Mouse (Mus musculus): ENCODE results near the gene Psmd9. TPM values are rescaled to one million over a fixed set of nuclear protein-coding genes. Genes with fewer than 3 reads are reported as not detected.

The Psmd9 gene
- polyA plus RNA-seq, 1 experiment from 2014 or later, result 78.7 TPM

- Histone ChIP-seq H3K27ac (ENCODE audit: low read depth, low read length) (peak overlapping the region; percentile 100), H3K4me1 (ENCODE audit: control insufficient read depth, insufficient read depth, low read length) (peaks cover 62% of the 10 kb centered on the region), H3K4me3 (ENCODE audit: low read depth, low read length) (peak overlapping the region; percentile 92), H3K36me3 (ENCODE audit: control insufficient read depth, insufficient read depth, low read length) (peaks cover 9% of the 10 kb centered on the region; the same call in 1 of the 2 replicates), H3K9ac (replicated peaks; ENCODE audit: low read depth, low read length) (peak overlapping the region; percentile 100), H3K27me3 (ENCODE audit: control insufficient read depth, insufficient read depth, low read length) (no peaks in the 10 kb centered on the region), H3K4me2 (ENCODE audit: low read depth, low read length) (peak overlapping the region; percentile 100), H3K9me3 (ENCODE audit: control insufficient read depth, low read length) (no peaks in the 10 kb centered on the region)
- WGBS, result 1% methylated on average over 30 of the region's 30 CpGs
- peak; percentile 4; the same call in 1 of the 2 replicates for ATAC-seq (ENCODE audit: low read depth)
Observed at GRCm38 (mm10) chr5:123135471-123136360, 33.5 kb upstream of the Psmd9 start.

DNA sequence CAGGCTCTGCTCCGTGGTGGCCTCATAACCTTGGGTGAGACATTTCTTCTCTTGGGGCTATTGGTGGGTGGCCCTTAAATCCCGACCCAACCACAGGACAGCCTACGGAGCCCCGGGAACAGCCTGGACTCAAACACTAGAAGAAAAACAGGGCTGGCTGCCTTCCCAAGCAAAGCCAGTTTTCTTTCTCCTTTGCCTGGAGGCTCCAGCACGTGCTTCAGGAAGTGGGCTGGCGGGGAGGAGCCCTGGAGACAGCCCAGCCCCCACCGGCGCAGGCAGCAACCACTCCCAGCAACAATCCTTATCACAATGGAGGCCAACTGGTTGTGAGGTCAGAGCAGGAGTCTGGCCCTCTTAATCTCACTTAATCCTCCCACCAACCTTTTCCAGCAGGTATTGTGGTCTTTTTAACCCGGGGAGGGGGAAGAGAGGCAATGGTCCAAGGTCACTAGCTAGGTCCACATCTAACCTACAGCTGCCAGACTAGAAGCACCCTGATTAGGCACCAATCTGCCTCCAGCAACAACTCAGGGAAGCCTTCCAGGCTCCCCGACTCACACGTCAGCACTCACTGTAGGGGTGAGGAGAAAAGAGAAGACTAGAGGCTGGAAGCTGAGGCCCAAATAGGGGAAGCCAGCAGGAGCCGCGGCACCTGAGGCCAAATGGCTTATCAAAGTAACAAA lies 32.7 kb upstream of the Psmd9 start:
- peak overlapping the region; percentile 100 for H3K27ac ChIP-seq (ENCODE audit: low read depth, low read length)
- peaks cover 8% of the 10 kb centered on the region; the same call in 1 of the 2 replicates for H3K36me3 ChIP-seq (ENCODE audit: control insufficient read depth, insufficient read depth, low read length)
- no peaks in the 10 kb centered on the region for H3K27me3 ChIP-seq (ENCODE audit: control insufficient read depth, insufficient read depth, low read length)
- H3K4me1 ChIP-seq (ENCODE audit: control insufficient read depth, insufficient read depth, low read length), result peaks cover 60% of the 10 kb centered on the region
- peak overlapping the region; percentile 92 for H3K4me3 ChIP-seq (ENCODE audit: low read depth, low read length)
- H3K9me3 ChIP-seq (ENCODE audit: control insufficient read depth, low read length), result no peaks in the 10 kb centered on the region
- no peak for ATAC-seq (ENCODE audit: low read depth)
- peak overlapping the region; percentile 100 for H3K4me2 ChIP-seq (ENCODE audit: low read depth, low read length)
- WGBS, result 0% methylated on average over 13 of the region's 13 CpGs
- peak overlapping the region; percentile 100 for H3K9ac ChIP-seq (replicated peaks; ENCODE audit: low read depth, low read length)

- H3K36me3 ChIP-seq (ENCODE audit: control insufficient read depth, insufficient read depth, low read length), result peaks cover 8% of the 10 kb centered on the region; the same call in 1 of the 2 replicates
- H3K9ac ChIP-seq (replicated peaks; ENCODE audit: low read depth, low read length), result peak overlapping the region; percentile 100
- peak overlapping the region; percentile 100 for H3K27ac ChIP-seq (ENCODE audit: low read depth, low read length)
- H3K9me3 ChIP-seq (ENCODE audit: control insufficient read depth, low read length), result no peaks in the 10 kb centered on the region
- H3K4me1 ChIP-seq (ENCODE audit: control insufficient read depth, insufficient read depth, low read length), result peaks cover 52% of the 10 kb centered on the region
- WGBS, result 1% methylated on average over 20 of the region's 20 CpGs
- no peak for ATAC-seq (ENCODE audit: low read depth)
- H3K27me3 ChIP-seq (ENCODE audit: control insufficient read depth, insufficient read depth, low read length), result no peaks in the 10 kb centered on the region
- peak overlapping the region; percentile 92 for H3K4me3 ChIP-seq (ENCODE audit: low read depth, low read length)
- H3K4me2 ChIP-seq (ENCODE audit: low read depth, low read length), result peak overlapping the region; percentile 100
Observed at GRCm38 (mm10) chr5:123137044-123137909, 31.9 kb upstream of the Psmd9 start.

- 0% methylated on average over 6 of the region's 6 CpGs for WGBS
- H3K27me3 ChIP-seq (ENCODE audit: control insufficient read depth, insufficient read depth, low read length), result no peaks in the 10 kb centered on the region
- peak overlapping the region; percentile 92 for H3K4me3 ChIP-seq (ENCODE audit: low read depth, low read length)
- peaks cover 8% of the 10 kb centered on the region; the same call in 1 of the 2 replicates for H3K36me3 ChIP-seq (ENCODE audit: control insufficient read depth, insufficient read depth, low read length)
- no peaks in the 10 kb centered on the region for H3K9me3 ChIP-seq (ENCODE audit: control insufficient read depth, low read length)
- H3K9ac ChIP-seq (replicated peaks; ENCODE audit: low read depth, low read length), result peak overlapping the region; percentile 100
- H3K4me1 ChIP-seq (ENCODE audit: control insufficient read depth, insufficient read depth, low read length), result peaks cover 46% of the 10 kb centered on the region
- peak overlapping the region; percentile 100 for H3K4me2 ChIP-seq (ENCODE audit: low read depth, low read length)
- ATAC-seq (ENCODE audit: low read depth), result no peak
- H3K27ac ChIP-seq (ENCODE audit: low read depth, low read length), result peak overlapping the region; percentile 100
Observed at GRCm38 (mm10) chr5:123137910-123138229, 31.3 kb upstream of the Psmd9 start.

DNA sequence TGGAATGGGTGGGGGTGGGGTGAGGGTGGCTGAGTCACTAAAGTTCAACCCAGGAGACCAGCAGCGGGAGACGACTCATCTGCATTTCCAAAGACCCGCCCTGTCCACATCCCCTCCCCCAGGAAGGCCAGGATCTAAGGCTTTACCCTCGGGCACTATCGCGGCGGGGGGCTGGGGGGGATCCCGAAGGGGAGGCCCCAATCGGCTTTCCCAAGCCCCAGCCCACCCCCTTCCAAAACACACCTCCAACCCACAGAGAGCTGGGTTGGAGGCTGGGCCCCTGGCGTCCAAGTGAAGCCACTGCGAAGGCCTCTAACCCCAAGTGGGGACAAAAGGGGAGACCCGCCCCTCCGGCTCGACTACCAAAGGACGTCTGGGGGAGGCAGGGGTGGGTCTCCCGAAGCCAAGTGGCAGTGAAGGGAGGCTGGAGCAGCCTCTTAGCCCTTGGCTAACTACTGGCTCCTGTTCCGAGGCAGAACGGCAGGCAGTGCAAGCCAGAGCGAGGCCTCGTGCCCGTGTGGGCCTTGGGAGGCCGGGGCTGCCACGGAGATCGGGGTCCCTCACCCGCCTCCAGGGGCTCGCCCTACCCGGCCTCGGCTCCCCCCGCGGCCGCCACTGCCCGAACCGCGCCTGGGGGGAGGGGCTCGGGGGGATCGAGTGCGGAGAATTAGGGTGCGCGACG lies 30.8 kb upstream of the Psmd9 start:
- Histone ChIP-seq H3K27me3 (ENCODE audit: control insufficient read depth, insufficient read depth, low read length) (no peaks in the 10 kb centered on the region), H3K4me2 (ENCODE audit: low read depth, low read length) (peak overlapping the region; percentile 100), H3K36me3 (ENCODE audit: control insufficient read depth, insufficient read depth, low read length) (peaks cover 4% of the 10 kb centered on the region; the same call in 1 of the 2 replicates), H3K4me1 (ENCODE audit: control insufficient read depth, insufficient read depth, low read length) (peaks cover 41% of the 10 kb centered on the region), H3K9me3 (ENCODE audit: control insufficient read depth, low read length) (no peaks in the 10 kb centered on the region), H3K27ac (ENCODE audit: low read depth, low read length) (peak overlapping the region; percentile 100), H3K9ac (replicated peaks; ENCODE audit: low read depth, low read length) (peak overlapping the region; percentile 100), H3K4me3 (ENCODE audit: low read depth, low read length) (peak overlapping the region; percentile 92)
- under 1% methylated on average over 27 of the region's 40 CpGs for WGBS
- ATAC-seq (ENCODE audit: low read depth), result peak; percentile 13

GRCm38 (mm10) chr5:123138953-123139721 lies 30.1 kb upstream of the Psmd9 start:
- Histone ChIP-seq H3K27me3 (ENCODE audit: control insufficient read depth, insufficient read depth, low read length) (no peaks in the 10 kb centered on the region), H3K4me2 (ENCODE audit: low read depth, low read length) (peak overlapping the region; percentile 100), H3K36me3 (ENCODE audit: control insufficient read depth, insufficient read depth, low read length) (peaks cover 4% of the 10 kb centered on the region; the same call in 1 of the 2 replicates), H3K27ac (ENCODE audit: low read depth, low read length) (peak overlapping the region; percentile 100), H3K4me1 (ENCODE audit: control insufficient read depth, insufficient read depth, low read length) (peaks cover 41% of the 10 kb centered on the region), H3K9ac (replicated peaks; ENCODE audit: low read depth, low read length) (peak overlapping the region; percentile 100), H3K9me3 (ENCODE audit: control insufficient read depth, low read length) (no peaks in the 10 kb centered on the region), H3K4me3 (ENCODE audit: low read depth, low read length) (peak overlapping the region; percentile 92)
- under 1% methylated on average over 39 of the region's 39 CpGs for WGBS
- ATAC-seq (ENCODE audit: low read depth), result 0 out of 2 replicates have a peak, but pooled peaks have one; percentile 15

- Histone ChIP-seq H3K27ac (ENCODE audit: low read depth, low read length) (peak overlapping the region; percentile 100), H3K27me3 (ENCODE audit: control insufficient read depth, insufficient read depth, low read length) (no peaks in the 10 kb centered on the region), H3K9ac (replicated peaks; ENCODE audit: low read depth, low read length) (peak overlapping the region; percentile 100), H3K4me1 (ENCODE audit: control insufficient read depth, insufficient read depth, low read length) (peaks cover 41% of the 10 kb centered on the region), H3K9me3 (ENCODE audit: control insufficient read depth, low read length) (no peaks in the 10 kb centered on the region), H3K4me3 (ENCODE audit: low read depth, low read length) (peak overlapping the region; percentile 92), H3K4me2 (ENCODE audit: low read depth, low read length) (peak overlapping the region; percentile 100), H3K36me3 (ENCODE audit: control insufficient read depth, insufficient read depth, low read length) (no peaks in the 10 kb centered on the region)
- WGBS, result under 1% methylated on average over 28 of the region's 28 CpGs
- no peak for ATAC-seq (ENCODE audit: low read depth)
Observed at GRCm38 (mm10) chr5:123139722-123140627, 29.2 kb upstream of the Psmd9 start.

Measured in neural tube, embryonic 14.5 days (tissue).